Mouse (Mus musculus) heart, adult 2 months (tissue): Measurements from ENCODE around the gene Borcs5. TPM values are rescaled to one million over a fixed set of nuclear protein-coding genes. Genes with fewer than 3 reads are reported as not detected.

Experiments
- DNase-seq, 2 experiments: peaks; one replicate each; pipeline ENCODE4 v3.0.0; 2021
- H3K27ac ChIP-seq: fragments of 200-600 bp; 2 replicates; pipeline ENCODE4 v1.8.1; 2022
- H3K27me3 ChIP-seq: fragments of 200-500 bp; 2 replicates; pipeline ENCODE4 v1.6.1; 2012; ENCODE audit warnings: mild to moderate bottlenecking, low read length, inconsistent platforms, mixed read lengths; ENCODE audit not compliant: control insufficient read depth, insufficient read depth
- H3K36me3 ChIP-seq: fragments of 200-500 bp; 2 replicates; pipeline ENCODE4 v1.6.1; 2012; ENCODE audit warnings: low read length, inconsistent platforms; ENCODE audit not compliant: control insufficient read depth, insufficient read depth
- H3K4me1 ChIP-seq: fragments of 200-500 bp; 2 replicates; pipeline ENCODE4 v1.6.1; 2011; ENCODE audit warnings: low read length; ENCODE audit not compliant: control insufficient read depth, insufficient read depth
- H3K4me3 ChIP-seq: fragments of 200-600 bp; 2 replicates; pipeline ENCODE4 v1.8.1; 2022
- H3K79me2 ChIP-seq: fragments of 200-500 bp; replicated peaks from 2 replicates; pipeline ENCODE4 v1.6.1; 2012; ENCODE audit warnings: mild to moderate bottlenecking, inconsistent platforms, low read length, moderate library complexity, mixed read lengths; ENCODE audit not compliant: control insufficient read depth, insufficient read depth
- H3K9ac ChIP-seq: fragments of 200-500 bp; 2 replicates; pipeline ENCODE4 v1.6.1; 2012; ENCODE audit warnings: low read depth, mild to moderate bottlenecking, control low read depth, inconsistent platforms, low read length, mixed read lengths
- CTCF ChIP-seq: fragments of 200-600 bp; IDR thresholded peaks from 2 replicates; pipeline ENCODE4 v1.8.1; 2022; ENCODE audit warnings: antibody characterized with exemption, mild to moderate bottlenecking, moderate library complexity
- EP300 ChIP-seq: fragments of 200-500 bp; IDR thresholded peaks from 2 replicates; pipeline ENCODE4 v1.6.1; 2011; ENCODE audit warnings: low read depth, low read length, control low read depth; ENCODE audit not compliant: insufficient read depth
- POLR2A ChIP-seq: fragments of 200-500 bp; IDR thresholded peaks from 2 replicates; pipeline ENCODE4 v1.6.1; 2011; ENCODE audit warnings: mild to moderate bottlenecking, low read depth, low read length, control low read depth; ENCODE audit not compliant: insufficient read depth
- WGBS: fragments of 180-500 bp; shearing (Covaris S2); methylation state at CpG from one replicate; pipeline ENCODE4 v1.1.7; 2018; 5-methylcytosine and 5-hydroxymethylcytosine counted together
- intact Hi-C: fragments of 180-260 bp; cut with DNase I; formaldehyde crosslinking; loops from one replicate; pipeline ENCODE4 v1.15.1; 2025
- polyA plus RNA-seq: library from polyadenylated mRNA; depleted of rRNA; stranded (reverse); fragments of >200 nt; gene quantifications from 2 replicates; pipeline ENCODE4 v1.2.3, GENCODE M21; 2012
- total RNA-seq, 2 experiments: library from RNA; stranded (reverse); gene quantifications; 2 replicates each; pipeline ENCODE4 v1.2.3; 2021

Gene Borcs5
- total and polyA plus RNA-seq, 3 experiments, result 9.9 to 11.5 (median 10.5) TPM

GRCm38 (mm10) chr6:134703053-134703690, 63.9 kb downstream of the Borcs5 start:
- no peak for DNase-seq
- no peak overlapping the region for H3K4me3 ChIP-seq
- H3K4me1 ChIP-seq, result peaks cover 2% of the 10 kb centered on the region
- no peaks in the 10 kb centered on the region for H3K27me3 ChIP-seq
- no peak overlapping the region for H3K27ac ChIP-seq
- WGBS, result 85% methylated on average over 4 of the region's 4 CpGs
- intact Hi-C loops, result no loop called here
- no peak overlapping the region for H3K9ac ChIP-seq
- TF ChIP-seq CTCF (no peak), EP300 (no peak), POLR2A (no peak)
- no peaks in the 10 kb centered on the region for H3K79me2 ChIP-seq
- no peaks in the 10 kb centered on the region for H3K36me3 ChIP-seq

DNA sequence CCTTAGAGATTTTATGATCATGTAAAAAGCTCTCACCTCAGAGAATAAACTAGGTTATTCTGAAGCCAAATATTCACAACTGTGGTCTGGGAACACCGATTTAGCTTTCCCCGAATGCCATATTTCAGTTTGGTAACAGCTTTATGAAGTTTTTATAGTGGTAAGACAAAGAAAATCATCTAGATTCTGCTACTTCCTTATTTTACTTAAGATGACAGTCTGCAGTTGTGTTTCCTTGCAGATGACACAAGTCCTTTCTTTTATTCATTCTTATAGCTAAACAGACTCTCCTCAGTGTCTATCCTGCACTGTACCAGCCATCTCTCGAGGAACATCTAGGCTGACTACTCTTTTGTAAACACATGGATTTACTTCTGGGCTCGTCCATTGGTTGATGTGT, 67.2 kb downstream of the Borcs5 start:
- no peak for TF ChIP-seq CTCF
- TF ChIP-seq POLR2A, result no peak
- no peak for TF ChIP-seq EP300
- Histone ChIP-seq H3K4me1 (no peaks in the 10 kb centered on the region), H3K27ac (no peak overlapping the region), H3K9ac (no peak overlapping the region), H3K36me3 (no peaks in the 10 kb centered on the region), H3K27me3 (no peaks in the 10 kb centered on the region), H3K79me2 (no peaks in the 10 kb centered on the region), H3K4me3 (no peak overlapping the region)
- intact Hi-C loops, result no loop called here
- 83% methylated on average over 4 of the region's 4 CpGs for WGBS
- DNase-seq, result no peak

DNA sequence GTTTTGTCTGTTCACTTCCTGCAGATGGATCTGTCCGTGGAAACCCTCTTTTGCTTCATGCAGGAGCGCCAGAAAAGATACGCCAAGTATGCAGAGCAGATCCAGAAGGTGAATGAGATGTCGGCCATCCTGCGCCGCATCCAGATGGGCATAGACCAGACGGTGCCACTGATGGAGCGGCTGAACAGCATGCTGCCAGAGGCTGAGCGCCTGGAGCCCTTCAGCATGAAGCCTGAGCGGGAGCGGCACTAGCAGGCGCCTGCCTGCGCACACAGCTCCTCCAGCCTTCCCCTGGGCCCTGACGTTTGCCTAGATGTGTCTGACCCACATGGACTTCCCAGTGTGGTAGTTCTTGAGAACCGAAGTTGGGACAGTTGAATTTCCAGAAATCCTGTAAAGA, 70.7 kb downstream of the Borcs5 start:
- no peaks in the 10 kb centered on the region for H3K27me3 ChIP-seq
- TF ChIP-seq EP300 (no peak), CTCF (no peak), POLR2A (no peak)
- no peak overlapping the region for H3K4me3 ChIP-seq
- intact Hi-C loops, result no loop called here
- no peaks in the 10 kb centered on the region for H3K79me2 ChIP-seq
- H3K36me3 ChIP-seq, result no peaks in the 10 kb centered on the region
- H3K4me1 ChIP-seq, result no peaks in the 10 kb centered on the region
- no peak overlapping the region for H3K27ac ChIP-seq
- WGBS, result 84% methylated on average over 15 of the region's 15 CpGs
- no peak for DNase-seq
- no peak overlapping the region for H3K9ac ChIP-seq

DNA sequence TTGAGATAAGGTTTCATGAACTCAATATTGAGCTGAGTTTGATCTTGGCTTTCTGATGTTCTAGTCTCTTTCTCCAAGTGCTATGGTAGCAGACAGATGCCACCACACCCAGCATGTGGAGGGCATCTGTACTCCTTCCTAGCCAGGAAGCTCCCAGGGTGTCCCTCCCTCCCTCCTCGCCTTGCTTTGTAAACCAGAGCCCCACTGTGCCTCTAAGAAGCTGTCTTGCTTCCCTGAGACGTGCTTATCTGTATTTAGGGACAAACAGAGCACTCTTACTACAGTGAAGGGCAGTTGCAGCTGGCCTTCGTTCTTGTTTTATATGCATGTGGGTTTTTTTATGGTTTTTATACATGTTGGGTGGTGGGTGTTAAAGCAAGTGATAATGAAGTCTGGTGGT, 74.0 kb downstream of the Borcs5 start:
- Histone ChIP-seq H3K4me3 (no peak overlapping the region), H3K9ac (no peak overlapping the region), H3K27me3 (no peaks in the 10 kb centered on the region), H3K27ac (no peak overlapping the region), H3K36me3 (peaks cover 3% of the 10 kb centered on the region; the same call in 1 of the 2 replicates), H3K79me2 (no peaks in the 10 kb centered on the region), H3K4me1 (peaks cover 2% of the 10 kb centered on the region)
- intact Hi-C loops, result no loop called here
- DNase-seq, result no peak
- TF ChIP-seq POLR2A, result no peak
- TF ChIP-seq CTCF, result no peak
- TF ChIP-seq EP300, result no peak
- WGBS, result 54% methylated on average over 3 of the region's 3 CpGs

- H3K79me2 ChIP-seq, result no peaks in the 10 kb centered on the region
- H3K9ac ChIP-seq, result no peak overlapping the region
- H3K36me3 ChIP-seq, result peaks cover 3% of the 10 kb centered on the region; the same call in 1 of the 2 replicates
- peaks cover 2% of the 10 kb centered on the region for H3K4me1 ChIP-seq
- intact Hi-C loops, result no loop called here
- DNase-seq, result no peak
- WGBS, result 95% methylated on average over 1 of the region's 1 CpGs
- no peak overlapping the region for H3K27ac ChIP-seq
- H3K27me3 ChIP-seq, result no peaks in the 10 kb centered on the region
- H3K4me3 ChIP-seq, result no peak overlapping the region
- no peak for TF ChIP-seq CTCF
- TF ChIP-seq POLR2A, result no peak
- no peak for TF ChIP-seq EP300
Measured at GRCm38 (mm10) chr6:134713897-134714296, 74.6 kb downstream of the Borcs5 start.

DNA sequence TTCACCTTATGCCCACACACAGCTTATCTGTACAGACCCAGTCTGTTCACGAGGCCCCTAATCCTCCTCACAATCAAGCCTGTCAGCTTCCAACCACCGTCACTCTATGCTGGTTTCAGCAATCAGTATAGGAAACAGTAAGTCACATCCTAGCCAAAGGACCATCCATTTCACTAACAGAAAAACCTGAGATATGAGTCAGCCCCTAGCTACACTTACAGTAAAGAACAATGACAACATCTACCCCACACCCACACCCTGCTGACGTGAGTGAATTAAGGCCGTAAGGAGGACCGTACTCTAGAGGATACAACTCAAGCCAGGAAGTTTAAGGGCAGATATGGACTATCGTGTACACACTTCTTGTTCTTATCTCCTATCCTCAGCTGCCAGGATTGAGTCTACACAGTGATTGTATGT, 76.9 kb downstream of the Borcs5 start:
- 45% methylated on average over 6 of the region's 6 CpGs for WGBS
- Histone ChIP-seq H3K27me3 (no peaks in the 10 kb centered on the region), H3K9ac (no peak overlapping the region), H3K4me3 (no peak overlapping the region), H3K4me1 (peaks cover 2% of the 10 kb centered on the region), H3K36me3 (peaks cover 3% of the 10 kb centered on the region; the same call in 1 of the 2 replicates), H3K27ac (no peak overlapping the region), H3K79me2 (no peaks in the 10 kb centered on the region)
- TF ChIP-seq CTCF (no peak), EP300 (no peak), POLR2A (no peak)
- DNase-seq, result no peak
- intact Hi-C loops, result no loop called here
